Mouse (Mus musculus) heart, adult 2 months (tissue): ENCODE results near the gene St3gal5.

Experiments used
- CTCF ChIP-seq: fragments of 200-600 bp; IDR thresholded peaks from 2 replicates; pipeline ENCODE4 v1.8.1; 2022; ENCODE audit warnings: antibody characterized with exemption, mild to moderate bottlenecking, moderate library complexity
- EP300 ChIP-seq: fragments of 200-500 bp; IDR thresholded peaks from 2 replicates; pipeline ENCODE4 v1.6.1; 2011; ENCODE audit warnings: low read depth, low read length, control low read depth; ENCODE audit not compliant: insufficient read depth
- POLR2A ChIP-seq: fragments of 200-500 bp; IDR thresholded peaks from 2 replicates; pipeline ENCODE4 v1.6.1; 2011; ENCODE audit warnings: mild to moderate bottlenecking, low read depth, low read length, control low read depth; ENCODE audit not compliant: insufficient read depth

DNA sequence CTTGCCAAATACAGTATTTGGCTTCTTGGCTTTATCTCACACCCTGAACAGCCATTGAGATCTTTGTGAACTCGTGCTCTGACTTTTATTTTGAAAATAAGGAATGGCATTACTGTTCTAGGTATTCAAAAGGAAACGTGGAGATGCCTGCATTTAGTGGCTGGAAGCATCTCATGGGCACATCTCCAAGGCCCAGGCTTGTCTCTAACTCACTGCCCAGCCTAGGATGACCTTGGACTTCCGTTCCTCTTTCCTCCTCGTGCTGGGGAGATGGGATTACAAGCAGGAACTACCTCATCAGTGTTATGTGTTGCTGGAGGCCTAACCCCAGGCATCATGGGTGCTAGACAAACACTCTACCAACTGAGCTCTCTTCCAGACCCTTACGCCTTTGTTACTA is 105.9 kb downstream of the St3gal5 start:
- no peak for TF ChIP-seq POLR2A
- no peak for TF ChIP-seq CTCF
- no peak for TF ChIP-seq EP300
